Comparison of ENCODE assay signal across 19 mouse cellular contexts in genomic region chr1:82032410-82032809, GRCm38 (mm10).
"Had no signal": no experiment of that assay in that cellular context is flagged by ENCODE, and none has a peak within 500 bp of the region (broad histone marks: within the 10 kb centered on the region; RNA-seq: fewer than 3 reads in every experiment).

No protein-coding gene starts in this region.

- DNase-seq: lung, adult 18-20 months; lung, embryonic 14.5 days; lung, postnatal 10 days; lung, postnatal 4 days; midbrain, embryonic 14.5 days; retina, postnatal 1 day; right cerebral cortex, adult 18-20 months; right cerebral cortex, postnatal 25 days; right cerebral cortex, postnatal 4 days; spleen, adult 18-20 months; thymus, adult 18-20 months; thymus, postnatal 14 days; thymus, postnatal 36 days had no signal

- H3K4me1 ChIP-seq: midbrain, embryonic 12.5 days; neural tube, embryonic 13.5 days; neural tube, embryonic 15.5 days had no signal

- H3K36me3 ChIP-seq: midbrain, embryonic 10.5 days; midbrain, embryonic 12.5 days; neural tube, embryonic 13.5 days; neural tube, embryonic 15.5 days had no signal

- H3K27ac ChIP-seq: midbrain, embryonic 10.5 days; midbrain, embryonic 12.5 days; neural tube, embryonic 13.5 days; neural tube, embryonic 15.5 days had no signal

- H3K9me3 ChIP-seq: midbrain, embryonic 10.5 days; midbrain, embryonic 12.5 days; neural tube, embryonic 13.5 days; neural tube, embryonic 15.5 days had no signal

- ATAC-seq: midbrain, embryonic 16.5 days had no signal

- H3K9ac ChIP-seq: lung, embryonic 14.5 days; midbrain, embryonic 12.5 days; neural tube, embryonic 13.5 days; neural tube, embryonic 15.5 days had no signal

- H3K4me2 ChIP-seq: lung, embryonic 14.5 days; midbrain, embryonic 12.5 days; neural tube, embryonic 13.5 days; neural tube, embryonic 15.5 days had no signal

- H3K27me3 ChIP-seq: midbrain, embryonic 12.5 days; neural tube, embryonic 13.5 days; neural tube, embryonic 15.5 days had no signal

- H3K4me3 ChIP-seq: midbrain, embryonic 10.5 days; midbrain, embryonic 12.5 days; myocyte; neural tube, embryonic 13.5 days; neural tube, embryonic 15.5 days had no signal
